Mouse (Mus musculus) left cerebral cortex, postnatal 4 days (tissue): ENCODE measurements around the gene Tex50. TPM values are rescaled to one million over a fixed set of nuclear protein-coding genes. Genes with fewer than 3 reads are reported as not detected.

Experiments
- DNase-seq: peaks from one replicate; pipeline ENCODE4 v3.0.0-alpha.2; 2022
- intact Hi-C: fragments of 180-260 bp; cut with DNase I; formaldehyde crosslinking; loops from one replicate; pipeline ENCODE4 v1.15.1; 2025
- total RNA-seq, 2 experiments: library from RNA; stranded (reverse); gene quantifications; 2 replicates each; pipeline ENCODE4 v1.2.3; 2021

Gene Tex50
- total RNA-seq, 2 experiments from 2014 or later: not detected

DNA sequence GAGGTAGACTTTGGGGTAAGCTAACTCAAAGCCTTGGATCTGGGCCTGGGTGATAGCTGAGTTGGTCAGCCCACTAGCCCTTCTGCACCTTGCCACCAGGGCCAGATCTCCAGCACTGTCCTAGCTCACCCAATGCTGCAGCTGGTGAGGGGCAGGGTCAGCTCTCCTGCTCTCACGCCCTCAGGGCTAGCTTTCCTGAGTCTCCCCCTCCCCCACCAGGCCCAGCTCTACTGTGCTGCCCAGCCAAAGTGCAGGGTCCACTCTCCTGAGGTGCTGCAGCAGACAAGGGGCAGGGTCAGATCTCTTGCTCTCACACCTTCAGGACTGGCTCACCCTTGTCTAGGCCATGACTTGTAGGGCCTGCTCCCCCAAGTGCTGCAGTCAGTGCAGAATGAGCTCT is 32.7 kb downstream of the Tex50 start:
- no peak for DNase-seq
- intact Hi-C loops: no loop called here

- intact Hi-C loops: no loop called here
- DNase-seq: no peak
These were observed 36.3 kb downstream of the Tex50 start for GRCm38 (mm10) chr1:161122661-161123418.

DNA sequence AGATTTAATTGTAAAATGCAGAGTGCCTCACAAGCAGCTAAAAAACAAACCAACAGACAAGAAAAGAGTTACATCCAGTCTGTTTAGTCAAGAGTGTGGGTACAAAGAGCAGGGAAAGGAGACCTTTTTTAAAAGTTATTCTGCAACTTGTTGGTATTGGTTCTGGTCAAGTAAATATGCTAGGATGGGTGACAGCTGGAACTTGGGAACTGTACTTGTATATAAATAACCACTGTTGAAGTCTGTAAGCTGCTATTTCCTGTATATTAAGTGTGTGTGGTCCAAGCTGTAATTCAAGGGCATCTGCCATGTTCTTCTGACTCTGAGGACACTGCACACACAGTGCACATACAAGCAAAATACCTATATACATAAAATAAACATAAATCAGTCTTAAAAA is 44.5 kb downstream of the Tex50 start:
- intact Hi-C loops: no loop called here

DNA sequence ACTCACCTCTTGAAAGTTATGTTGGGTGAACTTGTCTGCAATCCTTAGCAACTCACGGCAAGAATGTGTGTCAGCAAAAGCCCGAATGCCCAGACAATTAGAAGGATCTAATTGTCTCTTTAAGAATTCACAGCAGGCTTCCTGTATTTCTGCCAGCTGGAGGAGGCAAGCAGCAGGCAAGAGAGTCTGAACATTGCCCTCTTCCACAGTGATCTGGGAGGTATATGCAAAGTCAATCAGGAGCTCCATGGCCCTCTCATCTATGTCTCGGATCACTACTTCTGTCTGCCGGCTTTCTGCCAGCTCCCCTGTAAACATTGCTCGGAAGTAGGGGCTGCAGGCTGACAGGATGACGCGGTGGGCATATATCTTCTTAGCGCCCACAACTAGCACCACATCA is 49.9 kb downstream of the Tex50 start:
- DNase-seq: no peak
- intact Hi-C loops: no loop called here

More for the DNA sequence above, 44.5 kb downstream of the Tex50 start:
- no peak for DNase-seq

Other genes starting within 250 kb of the Tex50 start
- under 1 TPM; 0.22 to 0.34 TPM for gene Serpinc1, start 180.7 kb downstream of the Tex50 start, total RNA-seq
- gene Zbtb37, start 124.5 kb downstream of the Tex50 start, total RNA-seq: 10 to 100 TPM; 39.2 to 46.5 TPM
- gene Dars2, start 88.7 kb downstream of the Tex50 start, total RNA-seq: 10 to 100 TPM; 22.4 to 25.7 TPM
- gene Cenpl, start 88.6 kb downstream of the Tex50 start, total RNA-seq: 1 to 10 TPM; 3.5 to 4.7 TPM
- gene Klhl20, start 27.8 kb downstream of the Tex50 start, total RNA-seq: 10 to 100 TPM; 24.1 to 26.2 TPM
- gene Ankrd45, start 16.6 kb downstream of the Tex50 start, total RNA-seq: 10 to 100 TPM; 46.8 to 56.4 TPM
- 100 to 1,000 TPM in 1 of 2 experiments, 10 to 100 TPM in 1; 97.9 to 112 TPM for gene Prdx6, start 91.9 kb upstream of the Tex50 start, total RNA-seq
- gene Tnfsf4, start 236.1 kb upstream of the Tex50 start, total RNA-seq: not detected